Mouse (Mus musculus) heart, adult 2 months (tissue): Measurements from ENCODE around the gene Itpkb.

Source experiments
- CTCF ChIP-seq: fragments of 200-600 bp; IDR thresholded peaks from 2 replicates; pipeline ENCODE4 v1.8.1; 2022; ENCODE audit warnings: antibody characterized with exemption, mild to moderate bottlenecking, moderate library complexity
- EP300 ChIP-seq: fragments of 200-500 bp; IDR thresholded peaks from 2 replicates; pipeline ENCODE4 v1.6.1; 2011; ENCODE audit warnings: low read depth, low read length, control low read depth; ENCODE audit not compliant: insufficient read depth
- POLR2A ChIP-seq: fragments of 200-500 bp; IDR thresholded peaks from 2 replicates; pipeline ENCODE4 v1.6.1; 2011; ENCODE audit warnings: mild to moderate bottlenecking, low read depth, low read length, control low read depth; ENCODE audit not compliant: insufficient read depth

GRCm38 (mm10) chr1:180385308-180385707, 55.0 kb downstream of the Itpkb start:
- TF ChIP-seq CTCF: no peak
- no peak for TF ChIP-seq EP300
- TF ChIP-seq POLR2A: no peak
